Mouse (Mus musculus): Measurements from ENCODE around the gene Dlgap4. TPM values are rescaled to one million over a fixed set of nuclear protein-coding genes. Genes with fewer than 3 reads are reported as not detected.
A peak's percentile ranks its signal among the peaks of the same experiment; 100 is the strongest.

Dlgap4 gene
- polyA plus RNA-seq, 1 experiment from 2014 or later = 234 TPM

DNA sequence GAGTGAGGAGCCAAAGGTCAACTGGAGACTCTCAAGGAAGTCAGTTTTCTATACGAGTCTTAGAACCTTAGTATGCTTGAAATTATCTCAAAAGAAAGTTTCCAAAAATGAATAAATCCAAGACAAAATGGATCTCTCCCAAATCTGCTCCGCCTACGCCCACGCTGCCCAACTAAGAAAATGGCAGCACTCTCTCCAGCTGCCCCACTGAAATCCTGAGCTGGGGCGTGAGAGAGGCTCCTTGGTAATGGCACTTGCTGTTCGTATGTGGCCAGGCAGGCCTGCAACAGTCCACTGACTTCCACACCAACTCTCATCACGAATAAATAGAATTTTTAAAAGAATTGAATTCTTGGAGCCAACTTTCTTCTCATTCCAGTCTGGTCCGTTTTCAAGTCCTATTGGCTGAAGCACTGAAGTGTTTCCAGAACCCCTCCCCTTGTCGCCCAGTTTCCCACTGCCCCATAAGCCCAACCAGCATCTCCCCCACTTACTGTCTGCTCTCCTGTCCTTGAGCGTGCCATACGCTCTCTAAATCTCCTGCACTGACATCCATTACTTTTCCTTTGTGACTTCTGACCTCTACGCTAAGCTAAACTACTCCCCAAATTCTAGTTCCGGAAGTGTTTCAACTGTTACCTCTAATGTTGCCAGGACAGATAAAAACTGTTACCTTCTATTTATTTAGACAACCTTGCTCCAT is 160.7 kb downstream of the Dlgap4 start:
- H3K27ac ChIP-seq = no peak overlapping the region
- H3K27me3 ChIP-seq = peaks cover 6% of the 10 kb centered on the region; the same call in 1 of the 2 replicates
- no peaks in the 10 kb centered on the region for H3K9me3 ChIP-seq (replicated peaks)
- ATAC-seq = no peak
- H3K4me1 ChIP-seq = peaks cover 26% of the 10 kb centered on the region
- H3K4me2 ChIP-seq = peak overlapping the region; percentile 72
- no peaks in the 10 kb centered on the region for H3K36me3 ChIP-seq (ENCODE audit: poor library complexity, severe bottlenecking)
- 77% methylated on average over 13 of the region's 13 CpGs for WGBS
- peak overlapping the region; percentile 36; the same call in 1 of the 2 replicates for H3K4me3 ChIP-seq
- H3K9ac ChIP-seq = no peak overlapping the region; the same call in 1 of the 2 replicates

DNA sequence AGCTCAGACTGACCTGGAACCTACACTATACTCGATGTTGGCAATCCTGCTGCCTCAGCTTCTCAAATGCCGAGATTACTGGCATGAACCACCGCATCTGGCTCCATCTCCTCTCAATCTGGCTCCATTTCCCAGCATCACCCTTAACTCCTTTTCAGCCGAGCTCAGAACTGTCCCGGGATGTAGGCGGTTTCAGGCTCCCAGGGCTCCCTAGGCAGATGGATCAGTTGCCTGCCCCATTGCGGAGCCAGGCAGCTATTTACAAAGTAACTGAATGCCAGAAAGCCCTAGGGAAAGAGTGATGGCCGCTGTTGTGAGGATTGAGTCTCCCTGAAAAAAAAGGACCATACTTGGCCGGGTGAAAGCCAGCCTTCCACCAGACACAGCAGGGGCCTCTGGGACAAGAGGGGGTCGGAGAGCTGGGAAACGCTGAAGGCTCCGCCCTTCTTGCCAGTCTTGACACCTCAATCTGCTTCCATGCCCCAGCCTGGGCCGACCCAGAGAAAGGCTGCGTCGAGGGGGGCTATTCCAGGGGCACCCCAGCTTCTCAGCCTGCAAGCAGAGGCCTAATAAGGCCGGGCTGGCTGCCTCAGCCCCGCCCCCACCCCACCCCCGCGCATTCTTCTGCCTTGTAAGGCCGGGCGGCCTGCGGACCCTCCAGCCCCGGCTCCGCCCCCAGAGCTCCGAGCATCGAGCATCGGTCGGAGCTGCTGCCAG is 161.4 kb downstream of the Dlgap4 start, which contains the start of gene Myl9:
Gene Myl9 (plus strand): TSS at position 683 of the 717 bp plus-strand sequence.
- H3K4me2 ChIP-seq = peak within 1 kb of the TSS; percentile 72
- H3K4me3 ChIP-seq = peak within 1 kb of the TSS; percentile 36
- H3K9me3 ChIP-seq (replicated peaks) = no peaks in the 10 kb centered on the region
- no peaks in the 10 kb centered on the region for H3K36me3 ChIP-seq (ENCODE audit: poor library complexity, severe bottlenecking)
- peak within 1 kb of the TSS; percentile 64 for H3K9ac ChIP-seq
- peaks cover 6% of the 10 kb centered on the region; the same call in 1 of the 2 replicates for H3K27me3 ChIP-seq
- peak within 1 kb of the TSS; percentile 68 for H3K27ac ChIP-seq
- H3K4me1 ChIP-seq = peaks cover 26% of the 10 kb centered on the region
- peak; percentile 86 for ATAC-seq
- 2% methylated on average over 28 of the region's 28 CpGs for WGBS

DNA sequence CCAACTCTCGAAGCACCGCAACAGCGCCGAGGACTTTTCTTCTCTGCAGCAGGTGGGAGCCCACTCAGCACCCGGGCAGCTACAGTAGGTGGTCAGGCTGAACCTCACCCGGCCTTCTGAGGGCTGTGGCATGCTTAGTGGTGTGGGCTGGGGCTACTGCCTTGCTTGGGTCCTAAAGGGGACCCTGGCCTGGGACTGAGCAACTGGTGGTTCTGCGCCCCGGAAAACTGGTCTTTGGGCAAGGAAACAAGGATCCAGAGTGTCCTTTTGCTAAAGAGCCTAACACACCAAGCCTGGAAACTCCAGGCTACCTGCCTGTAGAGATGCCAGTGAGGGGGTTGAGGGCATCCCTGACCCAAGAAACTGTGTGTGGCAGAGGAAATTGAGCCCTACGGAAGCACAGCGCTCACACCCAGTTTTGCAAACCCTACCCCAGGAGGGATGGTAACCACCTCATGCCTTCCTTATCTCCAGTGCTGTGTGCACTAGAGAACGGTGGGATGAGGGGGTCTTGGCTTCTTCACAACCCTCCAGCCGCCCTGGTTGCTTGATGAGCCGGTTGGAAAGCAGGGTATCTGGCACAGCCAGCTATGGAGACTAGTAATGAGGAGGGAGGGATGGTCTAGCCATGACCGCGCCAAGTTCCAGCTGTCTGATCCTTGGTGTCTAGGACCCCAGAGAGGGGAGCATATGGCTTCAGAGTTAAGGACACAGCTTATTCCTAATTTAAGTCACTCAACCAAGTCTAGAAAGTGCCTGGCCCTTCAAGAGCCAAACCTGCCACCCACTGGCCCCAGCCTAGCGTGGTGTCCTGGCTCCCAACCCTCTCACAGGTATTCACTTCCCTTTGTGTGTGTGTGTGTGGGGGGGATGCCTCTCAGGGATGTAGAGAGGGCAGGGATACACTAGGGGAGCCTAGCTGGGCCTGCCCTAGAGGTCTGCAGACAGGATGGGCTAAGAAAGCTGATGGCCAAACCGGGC is 162.2 kb downstream of the Dlgap4 start:
- 32% methylated on average over 17 of the region's 17 CpGs for WGBS

DNA sequence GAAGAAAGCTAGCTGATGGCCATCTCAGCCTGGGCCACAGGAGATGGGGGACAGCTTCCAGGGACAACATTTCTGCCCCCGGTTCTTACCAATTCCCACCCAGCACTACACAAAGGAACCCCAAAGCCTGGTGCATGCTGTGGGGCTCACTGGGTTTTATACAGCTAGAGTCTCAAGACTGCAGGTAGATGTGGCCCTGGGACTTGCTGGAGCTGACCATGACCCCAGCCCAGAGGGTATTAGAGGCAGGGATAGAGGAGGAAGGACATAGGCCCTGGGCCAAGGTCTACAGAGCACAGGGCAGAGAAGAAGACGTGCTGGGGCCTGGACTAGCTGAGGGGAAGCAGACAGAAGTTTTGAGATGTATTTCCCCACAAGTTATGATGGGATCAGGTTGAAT is 163.4 kb downstream of the Dlgap4 start:
- no peak overlapping the region for H3K27ac ChIP-seq
- H3K4me3 ChIP-seq = no peak overlapping the region
- no peak overlapping the region for H3K9ac ChIP-seq
- H3K4me2 ChIP-seq = no peak overlapping the region
- peaks cover 26% of the 10 kb centered on the region for H3K4me1 ChIP-seq
- H3K9me3 ChIP-seq (replicated peaks) = no peaks in the 10 kb centered on the region
- no peaks in the 10 kb centered on the region for H3K36me3 ChIP-seq (ENCODE audit: poor library complexity, severe bottlenecking)
- ATAC-seq = no peak
- 92% methylated on average over 2 of the region's 2 CpGs for WGBS
- H3K27me3 ChIP-seq = peaks cover 6% of the 10 kb centered on the region; the same call in 1 of the 2 replicates

More for the DNA sequence above, 162.2 kb downstream of the Dlgap4 start:
- no peak; the same call in 1 of the 2 replicates for ATAC-seq
- H3K4me1 ChIP-seq = peaks cover 26% of the 10 kb centered on the region
- H3K4me2 ChIP-seq = peak overlapping the region; percentile 72
- H3K9ac ChIP-seq = peak overlapping the region; percentile 64
- no peak overlapping the region for H3K27ac ChIP-seq
- no peaks in the 10 kb centered on the region for H3K9me3 ChIP-seq (replicated peaks)
- H3K4me3 ChIP-seq = peak overlapping the region; percentile 36
- H3K36me3 ChIP-seq (ENCODE audit: poor library complexity, severe bottlenecking) = no peaks in the 10 kb centered on the region
- H3K27me3 ChIP-seq = peaks cover 6% of the 10 kb centered on the region; the same call in 1 of the 2 replicates

DNA sequence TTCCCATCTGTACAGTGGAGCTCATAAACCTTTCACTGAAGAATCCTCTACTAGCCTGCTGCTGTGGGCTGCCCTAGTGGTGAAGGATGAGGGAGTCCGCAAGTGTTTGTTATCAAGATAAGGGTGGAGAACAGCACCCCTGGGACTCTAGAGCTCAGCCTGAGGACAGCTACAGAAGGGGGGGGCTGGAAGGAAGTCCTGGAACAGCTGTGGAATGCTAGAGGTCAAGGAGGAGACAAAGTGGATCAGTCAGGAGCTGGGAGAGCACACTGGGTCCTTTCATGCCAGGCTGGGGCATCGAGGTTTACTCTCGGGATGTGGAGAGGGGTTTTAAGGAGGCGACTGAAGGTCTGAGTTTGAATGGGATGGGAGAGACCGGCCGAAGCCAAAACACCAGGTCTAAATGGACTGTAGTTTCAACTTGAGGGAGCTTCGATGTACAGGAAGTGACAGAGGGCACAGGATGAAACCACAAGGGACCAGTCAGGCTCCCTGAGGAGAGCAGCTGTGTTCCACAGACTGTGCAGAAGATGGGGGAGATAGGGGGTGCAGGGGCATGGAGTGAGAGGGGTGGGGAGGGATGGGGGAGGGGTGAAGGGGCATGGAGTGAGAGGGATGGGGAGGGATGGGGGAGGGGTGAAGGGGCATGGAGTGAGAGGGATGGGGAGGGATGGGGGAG is 164.0 kb downstream of the Dlgap4 start:
- no peak for ATAC-seq
- H3K36me3 ChIP-seq (ENCODE audit: poor library complexity, severe bottlenecking) = no peaks in the 10 kb centered on the region
- H3K9me3 ChIP-seq (replicated peaks) = no peaks in the 10 kb centered on the region
- H3K4me2 ChIP-seq = no peak overlapping the region
- H3K4me1 ChIP-seq = peaks cover 26% of the 10 kb centered on the region
- H3K27ac ChIP-seq = no peak overlapping the region
- H3K27me3 ChIP-seq = peaks cover 6% of the 10 kb centered on the region; the same call in 1 of the 2 replicates
- H3K9ac ChIP-seq = no peak overlapping the region
- 77% methylated on average over 7 of the region's 7 CpGs for WGBS
- H3K4me3 ChIP-seq = no peak overlapping the region

DNA sequence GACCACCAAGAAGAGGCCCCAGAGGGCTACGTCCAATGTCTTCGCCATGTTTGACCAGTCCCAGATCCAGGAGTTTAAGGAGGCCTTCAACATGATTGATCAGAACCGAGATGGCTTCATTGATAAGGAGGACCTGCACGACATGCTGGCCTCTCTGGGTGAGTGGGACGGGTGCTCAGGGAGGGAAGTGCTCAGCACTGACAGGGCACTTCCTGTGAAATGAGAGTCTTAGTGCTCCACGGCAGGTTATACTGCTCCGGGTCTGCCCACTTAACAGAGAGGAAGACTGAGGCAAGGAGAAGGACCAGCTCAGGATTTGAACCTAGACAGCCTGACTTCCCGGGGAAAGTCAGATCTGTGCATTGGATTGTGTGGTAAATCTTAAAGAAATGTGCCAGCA is 165.1 kb downstream of the Dlgap4 start:
- no peak for ATAC-seq
- H3K27ac ChIP-seq = no peak overlapping the region
- WGBS = 91% methylated on average over 8 of the region's 8 CpGs

DNA sequence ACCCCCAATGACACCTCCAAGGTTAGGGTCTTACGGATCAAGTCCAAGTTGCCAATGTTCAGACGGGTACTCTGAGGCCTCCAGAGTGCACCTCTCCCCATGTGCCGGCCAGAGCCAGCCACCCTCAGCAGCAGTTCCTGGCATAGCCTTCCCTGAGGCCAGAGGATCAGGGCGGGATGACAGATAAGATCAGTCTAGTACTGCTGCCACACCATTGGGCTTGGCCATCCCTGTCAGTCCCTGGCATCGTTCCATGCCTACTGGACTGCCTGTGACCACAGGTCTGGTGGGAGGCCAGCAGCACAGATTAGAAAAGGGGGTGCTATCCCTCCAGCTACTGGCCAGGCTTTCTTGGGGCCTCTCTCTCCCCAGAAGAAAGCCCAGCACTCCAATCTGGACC is 165.5 kb downstream of the Dlgap4 start:
- Histone ChIP-seq H3K4me1 (peaks cover 25% of the 10 kb centered on the region), H3K9me3 (replicated peaks) (no peaks in the 10 kb centered on the region), H3K4me2 (no peak overlapping the region), H3K27ac (no peak overlapping the region), H3K36me3 (ENCODE audit: poor library complexity, severe bottlenecking) (no peaks in the 10 kb centered on the region), H3K9ac (no peak overlapping the region), H3K4me3 (no peak overlapping the region), H3K27me3 (peaks cover 6% of the 10 kb centered on the region; the same call in 1 of the 2 replicates)
- WGBS = 80% methylated on average over 5 of the region's 5 CpGs
- no peak for ATAC-seq

More for the DNA sequence above, 165.1 kb downstream of the Dlgap4 start:
- H3K9ac ChIP-seq = no peak overlapping the region
- H3K9me3 ChIP-seq (replicated peaks) = no peaks in the 10 kb centered on the region
- no peak overlapping the region for H3K4me3 ChIP-seq
- no peak overlapping the region for H3K4me2 ChIP-seq
- peaks cover 26% of the 10 kb centered on the region for H3K4me1 ChIP-seq
- H3K27me3 ChIP-seq = peaks cover 6% of the 10 kb centered on the region; the same call in 1 of the 2 replicates
- H3K36me3 ChIP-seq (ENCODE audit: poor library complexity, severe bottlenecking) = no peaks in the 10 kb centered on the region

DNA sequence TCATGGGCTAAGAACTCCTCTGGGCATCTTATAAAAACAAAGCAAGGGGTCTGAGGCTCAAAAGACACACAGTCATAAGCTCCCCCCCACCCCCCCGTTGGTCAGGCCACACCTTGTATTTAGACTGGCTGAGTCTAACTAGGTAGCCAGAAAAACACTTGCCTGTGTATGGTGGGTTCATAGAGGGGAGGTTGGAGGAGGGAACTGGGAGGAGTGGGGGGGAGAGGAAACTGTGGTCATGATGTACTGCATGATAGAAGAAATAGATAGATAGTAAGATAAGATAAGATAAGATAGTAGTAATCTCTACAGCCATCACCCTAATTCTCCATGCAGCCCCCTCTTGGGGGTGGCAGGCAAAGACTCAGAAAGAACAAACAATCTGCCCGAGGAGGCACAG is 166.0 kb downstream of the Dlgap4 start:
- Histone ChIP-seq H3K4me3 (no peak overlapping the region), H3K4me1 (peaks cover 21% of the 10 kb centered on the region), H3K9ac (no peak overlapping the region), H3K9me3 (replicated peaks) (no peaks in the 10 kb centered on the region), H3K27me3 (peaks cover 6% of the 10 kb centered on the region; the same call in 1 of the 2 replicates), H3K36me3 (ENCODE audit: poor library complexity, severe bottlenecking) (no peaks in the 10 kb centered on the region), H3K4me2 (no peak overlapping the region), H3K27ac (no peak overlapping the region)
- ATAC-seq = no peak
- 64% methylated on average over 2 of the region's 2 CpGs for WGBS

DNA sequence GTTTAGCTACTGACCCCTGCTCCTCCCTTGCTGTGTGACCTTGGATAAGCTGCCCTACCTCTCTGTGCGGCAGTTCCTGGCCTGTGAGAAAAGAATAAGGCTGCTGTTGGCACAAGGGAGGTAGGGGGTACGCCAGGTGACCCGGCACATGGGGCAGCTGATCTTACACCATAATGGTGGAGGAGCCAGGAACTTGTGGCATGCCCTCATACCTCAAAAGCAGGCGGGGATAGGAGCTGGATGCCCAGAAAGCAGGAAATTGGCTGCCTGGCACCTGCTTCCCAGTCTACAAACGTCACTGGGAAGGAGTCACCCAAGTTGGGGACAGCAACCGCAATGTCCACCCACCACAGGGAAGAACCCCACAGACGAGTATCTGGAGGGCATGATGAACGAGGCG is 166.6 kb downstream of the Dlgap4 start:
- 78% methylated on average over 9 of the region's 9 CpGs for WGBS
- Histone ChIP-seq H3K4me2 (no peak overlapping the region), H3K4me3 (no peak overlapping the region), H3K27me3 (peaks cover 6% of the 10 kb centered on the region; the same call in 1 of the 2 replicates), H3K36me3 (ENCODE audit: poor library complexity, severe bottlenecking) (no peaks in the 10 kb centered on the region), H3K4me1 (peaks cover 14% of the 10 kb centered on the region), H3K27ac (no peak overlapping the region), H3K9me3 (replicated peaks) (no peaks in the 10 kb centered on the region), H3K9ac (0 out of 2 replicates have a peak overlapping the region, but pooled peaks have one; percentile 26)
- ATAC-seq = no peak

DNA sequence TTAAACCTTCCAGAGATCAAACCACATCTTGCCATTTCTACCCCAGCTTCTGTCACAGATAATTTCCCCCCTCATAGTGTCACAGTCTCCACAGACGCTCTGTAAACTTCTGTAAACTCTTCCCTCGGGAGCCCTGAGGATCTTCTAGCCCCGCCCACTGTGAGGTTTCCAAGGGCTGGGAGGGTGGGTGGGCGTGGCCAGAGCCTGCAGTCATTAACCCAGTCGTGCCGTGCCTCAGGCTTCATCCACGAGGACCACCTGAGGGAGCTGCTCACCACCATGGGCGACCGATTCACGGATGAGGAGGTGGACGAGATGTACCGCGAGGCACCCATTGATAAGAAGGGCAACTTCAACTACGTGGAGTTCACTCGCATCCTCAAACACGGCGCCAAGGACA is 167.2 kb downstream of the Dlgap4 start:
- H3K4me2 ChIP-seq = peak overlapping the region; percentile 10; the same call in 1 of the 2 replicates
- 17% methylated on average over 17 of the region's 17 CpGs for WGBS
- peaks cover 5% of the 10 kb centered on the region; the same call in 1 of the 2 replicates for H3K27me3 ChIP-seq
- H3K9me3 ChIP-seq (replicated peaks) = no peaks in the 10 kb centered on the region
- H3K36me3 ChIP-seq (ENCODE audit: poor library complexity, severe bottlenecking) = no peaks in the 10 kb centered on the region
- H3K4me1 ChIP-seq = peaks cover 8% of the 10 kb centered on the region
- no peak overlapping the region for H3K4me3 ChIP-seq
- H3K9ac ChIP-seq = no peak overlapping the region
- ATAC-seq = no peak
- no peak overlapping the region for H3K27ac ChIP-seq

DNA sequence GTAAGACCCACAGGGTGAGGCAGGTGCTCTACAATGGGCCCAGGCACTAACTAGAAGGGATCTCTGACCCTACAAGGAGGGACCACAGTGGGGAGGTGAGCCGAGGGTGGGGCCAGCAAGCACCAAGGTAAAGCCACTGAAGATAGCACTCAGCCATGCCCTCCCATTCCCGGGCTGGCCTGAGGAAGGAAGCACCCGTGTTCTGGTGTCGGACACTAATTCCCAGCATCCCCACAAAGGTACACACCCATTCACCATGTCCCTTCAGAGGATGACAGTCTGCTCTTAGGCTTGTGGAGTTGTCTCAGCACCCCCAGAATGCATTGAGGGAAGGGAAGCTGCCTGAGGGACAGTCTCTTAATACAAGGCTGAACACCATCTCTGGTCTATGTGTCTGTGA is 167.8 kb downstream of the Dlgap4 start:
- Histone ChIP-seq H3K4me3 (no peak overlapping the region), H3K27ac (no peak overlapping the region), H3K36me3 (ENCODE audit: poor library complexity, severe bottlenecking) (no peaks in the 10 kb centered on the region), H3K4me1 (0 out of 2 replicates have a peak, but pooled peaks cover 6% of the 10 kb centered on the region), H3K27me3 (no peaks in the 10 kb centered on the region), H3K4me2 (no peak overlapping the region), H3K9ac (no peak overlapping the region), H3K9me3 (replicated peaks) (no peaks in the 10 kb centered on the region)
- no peak for ATAC-seq
- WGBS = 65% methylated on average over 4 of the region's 4 CpGs
